Comparison of ENCODE assay signal across 8 mouse cellular contexts in the genomic region with DNA sequence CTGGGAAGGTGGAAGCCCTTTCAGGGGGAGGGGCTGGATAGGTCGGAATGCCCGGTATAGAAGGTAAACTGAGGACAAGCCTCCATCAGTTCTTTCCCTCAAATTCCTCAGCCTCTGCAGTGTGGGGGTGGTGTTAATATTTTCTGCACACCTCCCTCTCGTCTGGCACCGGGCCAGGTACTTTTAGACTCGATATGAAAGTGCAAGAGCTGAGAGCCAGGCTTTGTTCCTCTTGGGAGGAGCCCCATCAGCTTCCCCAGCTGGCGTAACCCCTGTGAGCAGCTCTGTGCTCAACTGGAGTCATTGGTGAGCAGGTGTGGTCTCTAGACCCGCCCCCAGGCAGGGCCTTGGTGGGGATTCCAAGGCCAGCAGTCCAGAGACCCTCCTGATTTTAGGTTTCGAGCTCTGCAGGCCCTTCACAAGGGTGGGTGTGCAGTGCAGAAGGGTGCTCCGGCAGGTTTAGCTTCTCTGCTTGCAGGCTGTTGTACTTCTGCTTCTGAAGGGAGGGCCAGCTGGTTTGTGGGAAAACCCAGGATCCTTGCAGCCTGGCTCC. TPM values are rescaled to one million over a fixed set of nuclear protein-coding genes. Genes with fewer than 3 reads are reported as not detected.
DNase-seq lines count a peak whose midpoint lies in the region; ATAC-seq and TF ChIP-seq lines count a peak whose summit lies in the region.

No protein-coding gene starts in this region.

- H3K27me3 ChIP-seq in liver, embryonic 13.5 days: peaks cover 11% of the 10 kb centered on the region
- no peaks in the 10 kb centered on the region for H3K27me3 ChIP-seq in neural tube, embryonic 13.5 days

- peak; percentile 10 for DNase-seq in adrenal gland, adult 2 months
- DNase-seq in adrenal gland, postnatal 25 days: no peak
- DNase-seq in brain, embryonic 14.5 days (ENCODE audit: low read depth): peak; percentile 20
- peak; percentile 66 to 71 for DNase-seq in frontal cortex, postnatal 25 days (ENCODE audit: low spot score in 2 of 2)
- DNase-seq in kidney, postnatal 14 days: peak; percentile 49
- DNase-seq in liver, embryonic 13.5 days: no peak
- peak; percentile 74 for DNase-seq in thymus, postnatal 25 days

- no peak overlapping the region for H3K9ac ChIP-seq in liver, embryonic 13.5 days
- peak overlapping the region; percentile 59 for H3K9ac ChIP-seq in neural tube, embryonic 13.5 days

- TF ChIP-seq POLR2A in brain, embryonic 14.5 days (IDR thresholded peaks at IDR 0.05; ENCODE audit: borderline replicate concordance, extremely low read depth, insufficient read depth, insufficient read length, poor library complexity, severe bottlenecking): no peak

- peak overlapping the region; percentile 29; the same call in 1 of the 2 replicates for H3K4me2 ChIP-seq in liver, embryonic 13.5 days
- peak overlapping the region; percentile 48 for H3K4me2 ChIP-seq in neural tube, embryonic 13.5 days

- no peaks in the 10 kb centered on the region for H3K36me3 ChIP-seq in liver, embryonic 13.5 days
- H3K36me3 ChIP-seq in neural tube, embryonic 13.5 days: peaks cover 20% of the 10 kb centered on the region

- no peak for TF ChIP-seq CTCF in brain, embryonic 14.5 days (IDR thresholded peaks at IDR 0.05; ENCODE audit: borderline replicate concordance, extremely low read depth, insufficient read depth, insufficient read length)

- H3K4me3 ChIP-seq in liver, embryonic 13.5 days (replicated peaks): no peak overlapping the region
- H3K4me3 ChIP-seq in neural tube, embryonic 13.5 days: peak overlapping the region; percentile 18; the same call in 1 of the 2 replicates

- peaks cover 5% of the 10 kb centered on the region; the same call in 1 of the 2 replicates for H3K4me1 ChIP-seq in liver, embryonic 13.5 days (replicated peaks)
- H3K4me1 ChIP-seq in neural tube, embryonic 13.5 days (replicated peaks): peaks cover 33% of the 10 kb centered on the region

- no peaks in the 10 kb centered on the region for H3K9me3 ChIP-seq in liver, embryonic 13.5 days (replicated peaks)
- H3K9me3 ChIP-seq in neural tube, embryonic 13.5 days: no peaks in the 10 kb centered on the region

- no peak overlapping the region for H3K27ac ChIP-seq in liver, embryonic 13.5 days
- no peak overlapping the region for H3K27ac ChIP-seq in neural tube, embryonic 13.5 days (replicated peaks)

- no peak for ATAC-seq in liver, embryonic 13.5 days (ENCODE audit: low read depth)
- peak; percentile 20; the same call in 1 of the 2 replicates for ATAC-seq in neural tube, embryonic 13.5 days (ENCODE audit: low read depth)

- 24% methylated on average over 9 of the region's 9 CpGs for WGBS in liver, embryonic 13.5 days (ENCODE audit: insufficient replicate concordance)
- WGBS in neural tube, embryonic 13.5 days: 33% methylated on average over 9 of the region's 9 CpGs

RNA-seq across cellular contexts. Expression of a gene that starts 4.7 kb away (rescaled TPM):
- total RNA-seq in adrenal gland, adult 2 months (2021): 10 to 100 TPM; 10.4 to 13.5 TPM
- polyA plus RNA-seq in adrenal gland, adult 2 months (2012; rRNA removed): 2.0 and 2.2 TPM in 2 replicates
- 9.4 and 11.0 TPM in 2 replicates for total RNA-seq in adrenal gland, postnatal 25 days (2021)
- polyA plus RNA-seq in brain, embryonic 14.5 days (2012; rRNA removed): 7.1 and 8.9 TPM in 2 replicates
- 0.38 and 0.45 TPM in 2 replicates for polyA plus RNA-seq in liver, embryonic 13.5 days (2015; fragmentation: Nextera tagmentation; extraction: Ambion mirVana)
- 9.2 and 9.7 TPM in 2 replicates for polyA plus RNA-seq in neural tube, embryonic 13.5 days (2015; fragmentation: Nextera tagmentation; extraction: Ambion mirVana)

RNA-seq across cellular contexts. Expression of a gene that starts 15.9 kb away (rescaled TPM):
- total RNA-seq in adrenal gland, adult 2 months (2021): 1 to 10 TPM in 1 of 2 experiments, under 1 TPM in 1; 0.46 to 1.0 TPM
- polyA plus RNA-seq in adrenal gland, adult 2 months (2012; rRNA removed): 0.18 and 0.51 TPM in 2 replicates
- 0.24 and 0.49 TPM in 2 replicates for total RNA-seq in adrenal gland, postnatal 25 days (2021)
- polyA plus RNA-seq in brain, embryonic 14.5 days (2012; rRNA removed): 0.16 and 0.23 TPM in 2 replicates
- 0.09 TPM in 2 replicates for polyA plus RNA-seq in liver, embryonic 13.5 days (2015; fragmentation: Nextera tagmentation; extraction: Ambion mirVana)
- polyA plus RNA-seq in neural tube, embryonic 13.5 days (2015; fragmentation: Nextera tagmentation; extraction: Ambion mirVana): 0.11 and 0.25 TPM in 2 replicates

RNA-seq across cellular contexts. Expression of a gene that starts 43.3 kb away (rescaled TPM):
- 1 to 10 TPM; 1.0 to 2.9 TPM for total RNA-seq in adrenal gland, adult 2 months (2021)
- polyA plus RNA-seq in adrenal gland, adult 2 months (2012; rRNA removed): 0.06 and 0.08 TPM in 2 replicates
- 1.1 and 2.6 TPM in 2 replicates for total RNA-seq in adrenal gland, postnatal 25 days (2021)
- 0.09 and 0.10 TPM in 2 replicates for polyA plus RNA-seq in brain, embryonic 14.5 days (2012; rRNA removed)
- 0.16 TPM in 2 replicates for polyA plus RNA-seq in liver, embryonic 13.5 days (2015; fragmentation: Nextera tagmentation; extraction: Ambion mirVana)
- polyA plus RNA-seq in neural tube, embryonic 13.5 days (2015; fragmentation: Nextera tagmentation; extraction: Ambion mirVana): 0.20 and 0.23 TPM in 2 replicates

RNA-seq across cellular contexts. Expression of a gene that starts 59.5 kb away (rescaled TPM):
- 1 to 10 TPM in 1 of 2 experiments, not detected in 1; 1.1 TPM for total RNA-seq in adrenal gland, adult 2 months (2021)
- 0.16 and 0.23 TPM in 2 replicates for polyA plus RNA-seq in adrenal gland, adult 2 months (2012; rRNA removed)
- not detected in 2 replicates for total RNA-seq in adrenal gland, postnatal 25 days (2021)
- polyA plus RNA-seq in brain, embryonic 14.5 days (2012; rRNA removed): 0.10 TPM in 1 of 2 replicates, not detected in the other
- 0.08 and 0.09 TPM in 2 replicates for polyA plus RNA-seq in liver, embryonic 13.5 days (2015; fragmentation: Nextera tagmentation; extraction: Ambion mirVana)
- polyA plus RNA-seq in neural tube, embryonic 13.5 days (2015; fragmentation: Nextera tagmentation; extraction: Ambion mirVana): not detected in 2 replicates

Comparison
In these comparisons a context has a peak if more than half of its experiments do, and no peak if none do; other contexts are left out.
1. DNase-seq: peak in adrenal gland, adult 2 months (single experiment), brain, embryonic 14.5 days (single experiment), frontal cortex, postnatal 25 days (2 of 2), kidney, postnatal 14 days (single experiment) and thymus, postnatal 25 days (single experiment); none in adrenal gland, postnatal 25 days (single experiment) and liver, embryonic 13.5 days (single experiment).